Mouse (Mus musculus) T-helper 1 cell (primary cell): ENCODE measurements around the gene Trim47.
"Not testable (repeated sequence)": the region's sequence is repeated elsewhere in the genome, so short reads cannot be mapped to it uniquely, and the experiment has no call there.

Source experiments
- in situ Hi-C: fragments of 300-600 bp; cut with MboI, MseI; formaldehyde crosslinking; loops from one replicate; pipeline ENCODE4 v1.15.1; 2025; ENCODE audit warnings: high pct_unique_total_duplicates

Trim47 gene

DNA sequence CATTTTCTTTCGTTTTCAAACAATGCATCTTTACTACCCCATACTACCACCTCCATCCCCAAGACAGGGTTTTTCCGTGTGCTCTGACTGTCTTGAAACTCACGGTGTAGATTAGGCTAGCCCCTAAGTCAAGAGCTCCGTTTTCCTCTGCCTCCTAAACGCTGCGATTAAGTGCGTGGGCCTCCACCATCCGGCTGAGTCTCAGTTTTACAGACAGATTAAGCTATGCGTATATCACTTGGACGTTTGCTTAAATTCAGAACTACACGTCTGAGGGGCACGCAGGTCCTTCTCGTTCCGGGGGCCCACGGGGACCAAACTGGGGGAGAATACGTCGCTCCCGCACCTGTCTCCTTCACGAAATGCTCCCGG lies 11.1 kb upstream of the Trim47 start:
- in situ Hi-C loops = loop anchor here (10.0 kb wide), 1 partner anchor 53 kb away; the partner anchor contains the start of gene Wbp2

DNA sequence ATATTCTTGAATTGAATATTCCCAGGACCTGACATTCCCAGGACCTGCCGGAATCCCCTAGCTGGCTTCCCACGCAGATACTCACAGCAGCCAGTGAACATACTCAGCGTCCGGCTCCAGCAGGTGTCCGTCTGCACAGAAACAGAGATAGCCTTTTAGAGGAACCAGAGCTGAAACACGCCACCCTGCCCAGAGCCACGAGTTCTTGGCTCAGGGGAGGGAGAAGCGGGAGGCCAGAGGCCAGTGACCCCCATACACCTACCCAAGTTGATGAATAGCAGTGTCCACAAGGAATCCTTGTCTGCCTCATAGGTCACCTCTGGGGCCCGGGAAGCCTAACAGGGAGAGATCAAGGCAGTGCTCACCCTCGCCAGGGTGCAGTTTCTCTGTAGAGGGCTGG lies 7.2 kb upstream of the Trim47 start:
- in situ Hi-C loops = loop anchor here (5.0 to 10.0 kb wide), 2 partner anchors 49 to 102 kb away; partner anchors contain the start of genes Unk and Wbp2

DNA sequence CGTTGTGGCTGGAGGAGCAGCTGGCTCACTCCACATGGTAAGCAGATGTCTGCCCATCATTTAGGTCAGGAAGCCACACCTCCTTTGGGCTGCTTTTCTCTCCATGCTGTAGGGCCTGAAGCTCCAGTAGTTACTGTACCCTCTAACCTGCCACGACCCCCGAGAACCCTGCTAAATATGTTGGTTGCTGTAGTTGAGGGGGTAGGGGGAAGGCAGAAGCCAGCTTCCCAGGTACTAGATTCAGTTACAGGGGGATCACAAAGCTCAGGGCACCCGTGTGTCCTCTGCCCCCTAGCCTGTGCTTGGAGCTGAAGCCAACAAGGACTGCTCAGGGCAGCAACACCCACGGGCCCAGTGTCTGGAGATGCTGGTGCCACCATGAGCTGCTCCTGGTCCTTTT lies 6.5 kb upstream of the Trim47 start:
- in situ Hi-C loops = loop anchor here (5.0 to 10.0 kb wide), 2 partner anchors 49 to 101 kb away; partner anchors contain the start of genes Unk and Wbp2

DNA sequence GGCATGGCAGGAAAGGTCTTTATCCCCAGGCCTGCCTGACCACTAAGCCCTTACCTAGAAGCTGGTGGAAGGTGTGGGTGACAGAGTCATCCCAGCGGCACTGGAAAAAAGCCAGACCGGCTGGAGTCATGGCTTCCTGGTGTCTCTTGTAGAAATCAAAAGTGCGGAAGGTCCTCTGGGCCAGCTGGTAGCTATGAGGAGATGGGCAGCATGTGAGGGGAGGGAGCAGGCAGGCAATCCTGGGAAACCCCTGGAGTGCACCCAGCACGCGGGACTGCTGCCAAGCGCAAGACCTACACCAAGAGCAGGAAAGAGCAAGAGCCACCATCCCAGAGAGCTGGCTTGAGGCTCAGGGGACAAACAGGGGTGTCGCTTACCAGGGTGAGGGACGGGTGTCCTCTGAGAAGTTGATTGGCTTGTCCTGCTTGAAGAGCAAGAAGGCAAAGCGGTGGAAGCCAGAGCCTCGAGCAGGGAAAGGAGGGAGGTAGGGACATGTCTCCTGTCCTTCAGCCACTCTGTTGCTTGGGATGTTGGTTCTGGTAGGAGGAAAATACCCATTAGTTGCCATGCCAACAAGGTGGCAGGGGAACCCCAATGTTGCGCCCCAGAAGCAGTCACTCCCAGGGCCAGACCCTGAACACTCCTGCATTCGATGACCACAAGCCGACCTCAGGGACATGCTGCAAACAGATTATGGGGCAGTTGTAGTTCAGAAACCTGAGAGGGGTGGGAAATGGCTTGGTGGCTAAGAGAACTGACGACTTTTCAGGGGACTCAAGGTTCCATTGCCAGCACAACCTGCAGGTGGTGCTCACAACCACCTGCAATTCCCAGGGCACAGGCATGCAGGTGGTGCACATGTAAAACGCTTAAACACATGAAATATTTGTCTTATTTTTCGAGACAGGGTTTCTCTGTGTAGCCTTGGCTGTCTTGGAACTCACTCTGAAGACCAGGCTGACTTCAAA lies 5.6 kb upstream of the Trim47 start:
- in situ Hi-C loops = loop anchor here (5.0 to 10.0 kb wide), 2 partner anchors 48 to 100 kb away; partner anchors contain the start of genes Unk and Wbp2

DNA sequence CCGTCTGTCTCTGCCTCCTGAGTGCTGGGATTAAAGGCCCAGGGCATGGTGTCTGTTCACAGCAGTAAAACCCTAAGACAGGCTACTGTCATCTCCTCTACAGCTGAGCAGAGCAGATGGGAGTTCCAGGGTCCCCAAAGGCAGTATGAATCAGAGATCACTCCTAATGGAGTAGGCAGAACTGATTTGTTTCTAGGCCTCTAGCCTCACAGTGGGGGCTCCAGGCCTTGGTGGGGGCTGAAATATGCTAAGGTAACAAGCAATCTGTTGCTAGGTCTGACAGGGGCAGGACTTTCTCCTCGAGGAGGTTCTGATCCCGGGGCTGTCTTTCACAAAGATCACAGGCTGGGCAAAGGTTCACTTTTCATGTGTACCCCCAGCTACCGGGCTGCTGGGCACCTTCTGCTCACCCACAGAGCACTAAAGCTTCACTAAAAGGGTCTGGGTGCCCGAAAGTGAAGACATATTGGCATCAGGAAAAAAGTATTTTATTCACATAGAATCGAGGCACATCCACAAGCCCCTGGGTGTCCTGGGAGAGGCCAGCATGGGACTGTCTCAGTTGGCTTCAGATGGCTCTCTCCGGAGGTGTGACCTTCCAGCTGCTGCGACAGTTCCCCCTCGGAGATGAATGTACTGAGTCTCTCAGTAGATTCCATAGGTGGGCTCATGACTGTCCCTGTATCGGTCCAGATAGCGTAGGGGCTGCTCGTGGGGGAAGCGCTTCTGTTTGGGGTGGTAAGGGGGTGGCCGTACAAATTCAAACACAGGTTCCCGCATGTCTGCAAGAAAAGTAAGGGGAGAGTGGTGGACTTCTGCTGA lies 4.5 kb upstream of the Trim47 start:
- in situ Hi-C loops = loop anchor here (5.0 to 10.0 kb wide), 2 partner anchors 47 to 99 kb away; partner anchors contain the start of genes Unk and Wbp2

DNA sequence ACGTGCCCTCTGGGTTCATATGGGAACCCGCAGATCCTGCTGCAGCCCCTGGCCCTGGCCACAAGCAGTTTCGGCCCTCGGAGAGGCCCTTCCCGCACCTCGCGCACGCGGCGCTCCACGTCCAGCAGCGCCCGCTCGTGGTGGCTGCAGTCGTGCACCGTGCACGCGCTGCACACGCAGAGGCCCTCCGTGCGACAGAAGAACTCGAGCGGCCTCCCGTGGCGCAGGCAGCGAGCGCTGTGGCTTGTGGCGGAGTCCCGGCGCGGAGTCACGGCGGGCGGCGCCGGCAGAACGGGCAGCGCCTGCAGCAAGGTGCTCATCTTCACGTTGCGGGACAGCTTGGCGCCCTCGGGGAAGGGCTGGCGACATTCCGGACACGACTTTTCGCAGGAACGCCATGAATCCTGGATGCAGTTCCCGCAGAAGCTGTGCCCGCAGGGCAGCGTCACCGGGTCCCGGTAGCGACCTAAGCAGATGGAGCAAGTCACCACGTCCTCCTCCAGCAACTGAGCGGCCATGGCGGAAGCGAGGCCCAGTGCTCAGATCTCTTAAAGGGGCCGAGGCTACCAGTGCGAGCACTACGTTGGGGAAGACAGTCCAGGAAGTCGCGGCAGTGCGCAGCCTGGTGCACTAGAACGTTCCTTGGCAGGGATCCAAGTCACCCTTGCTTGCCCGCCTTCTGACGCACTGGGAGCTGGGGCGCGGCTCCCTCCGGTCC lies 3.6 kb upstream of the Trim47 start, which contains the start of gene Trim65:
TSS of gene Trim65 (minus strand) at position 641 of the 718 bp plus-strand sequence.
- in situ Hi-C loops = loop anchor here (5.0 to 10.0 kb wide), 2 partner anchors 46 to 98 kb away; partner anchors contain the start of genes Unk and Wbp2

DNA sequence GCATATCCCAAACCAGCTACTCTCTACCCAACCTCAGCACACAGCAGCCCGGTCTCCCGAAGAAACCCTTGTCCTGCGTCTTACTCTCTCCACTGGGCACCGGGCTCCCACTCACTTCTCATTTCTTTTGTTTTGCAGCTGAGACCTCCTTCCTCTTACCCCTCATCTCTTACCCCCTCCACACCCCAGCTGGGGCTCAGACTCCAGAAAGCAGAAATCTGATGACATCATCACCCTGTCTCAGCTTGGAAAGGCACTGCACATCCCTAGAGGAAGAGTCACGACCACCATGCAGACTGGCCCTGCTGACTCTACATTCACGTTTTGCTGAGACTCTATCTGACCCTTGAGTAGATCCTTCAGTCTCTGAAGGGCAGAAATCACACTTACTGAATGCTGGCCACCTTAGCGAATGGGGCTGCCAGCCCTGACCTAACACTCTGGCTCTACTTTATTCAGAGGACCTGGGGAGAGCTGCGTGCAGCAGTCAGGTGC lies 3.0 kb upstream of the Trim47 start:
- in situ Hi-C loops = loop anchor here (5.0 to 10.0 kb wide), 2 partner anchors 45 to 98 kb away; partner anchors contain the start of genes Unk and Wbp2

DNA sequence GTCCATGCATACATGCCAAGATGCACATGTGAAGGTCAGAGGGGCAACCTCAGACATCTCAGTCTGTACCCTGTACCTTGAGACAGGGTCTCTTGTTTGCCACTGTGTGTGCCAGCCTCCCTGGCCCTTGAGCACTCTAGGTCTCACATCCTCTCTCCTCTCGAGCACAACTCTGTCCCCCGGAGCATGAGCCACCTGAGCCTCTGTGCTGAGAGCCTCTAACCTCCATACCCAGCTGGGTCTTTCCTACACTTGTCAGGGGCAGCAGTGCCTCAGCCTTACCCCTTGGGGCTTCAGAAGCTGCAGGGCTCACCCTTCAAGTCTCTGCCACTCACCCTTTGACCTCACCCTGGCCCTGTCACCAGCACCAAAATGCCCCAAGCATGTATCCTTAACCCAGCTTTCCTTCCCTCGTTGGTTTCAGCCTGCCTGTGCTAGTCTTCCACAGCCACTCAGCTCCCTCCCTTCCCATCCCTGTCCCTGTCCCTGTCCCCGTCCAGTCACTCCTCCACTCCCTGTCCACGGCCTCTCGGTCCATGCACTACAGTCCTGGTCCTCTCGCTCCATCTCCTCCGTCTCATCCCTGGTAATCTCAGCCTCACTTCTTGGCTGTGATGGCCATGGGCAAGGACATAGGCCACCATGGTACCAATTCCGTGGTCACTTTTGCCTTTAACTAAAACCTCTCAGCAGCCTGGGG lies 2.2 kb upstream of the Trim47 start:
- in situ Hi-C loops = no loop called here

DNA sequence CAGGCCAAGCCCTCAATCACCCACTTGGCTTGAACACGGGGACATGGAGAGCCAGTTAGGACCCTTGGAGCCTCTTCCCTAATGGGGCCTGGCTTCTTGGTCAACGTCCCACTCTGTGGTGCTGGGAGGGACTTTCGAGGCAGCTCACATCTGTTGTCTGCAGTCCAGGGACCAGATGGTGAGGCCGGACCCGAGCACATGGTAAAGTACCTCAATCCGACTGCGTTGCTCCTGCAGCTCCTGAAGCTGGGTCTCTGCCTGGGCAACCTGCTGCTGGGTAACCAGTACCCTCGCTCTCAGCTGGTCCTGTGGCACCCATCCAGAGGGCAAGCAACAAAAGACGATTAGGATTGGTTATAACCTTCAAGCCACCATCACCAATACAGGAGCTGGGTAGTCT lies 976 bp upstream of the Trim47 start:
- in situ Hi-C loops = no loop called here

DNA sequence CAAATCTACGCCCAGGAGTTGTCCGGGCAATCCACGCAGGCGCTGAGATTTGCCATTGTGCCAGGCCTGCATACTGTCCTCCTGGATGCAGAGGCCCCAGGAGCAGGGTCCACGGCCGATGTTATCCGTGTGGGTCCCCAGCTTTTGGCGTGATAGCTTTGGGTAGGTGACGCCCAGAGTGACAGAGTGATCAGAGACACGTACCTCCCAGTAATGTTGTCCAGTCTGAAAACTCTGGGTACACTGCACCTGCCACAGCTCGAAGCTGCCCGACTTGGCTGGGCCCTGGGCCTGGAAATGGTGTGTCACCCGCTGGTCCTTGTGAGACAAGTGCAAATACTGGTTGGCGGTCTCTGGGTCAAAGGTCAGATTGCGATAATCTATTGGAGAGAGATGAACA lies 749 bp downstream of the Trim47 start:
- in situ Hi-C loops = no loop called here

DNA sequence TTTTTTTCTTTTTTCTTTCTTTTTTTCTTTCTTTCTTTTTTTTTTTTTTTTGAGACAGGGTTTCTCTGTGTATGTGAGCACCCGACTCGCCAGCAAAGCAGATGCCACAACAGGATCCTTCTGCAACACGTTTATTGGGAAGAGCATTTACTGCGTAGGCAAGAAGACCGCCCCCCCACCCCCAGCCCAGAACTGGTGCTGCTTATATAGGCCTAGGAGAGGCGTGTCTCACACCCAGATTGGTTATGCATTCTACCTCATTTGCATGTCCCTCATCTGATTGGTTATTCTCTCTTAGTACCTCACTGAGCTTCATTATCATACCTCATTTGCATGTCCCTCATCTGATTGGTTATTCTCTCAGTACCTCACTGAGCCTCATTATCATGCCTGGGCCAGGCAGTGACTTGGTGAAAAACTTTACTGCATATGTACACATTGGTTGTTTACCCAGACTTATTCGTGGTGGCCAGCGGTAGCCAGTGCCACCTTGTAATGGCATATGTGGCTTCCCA lies 5.2 kb downstream of the Trim47 start:
- in situ Hi-C loops = not testable (repeated sequence)

DNA sequence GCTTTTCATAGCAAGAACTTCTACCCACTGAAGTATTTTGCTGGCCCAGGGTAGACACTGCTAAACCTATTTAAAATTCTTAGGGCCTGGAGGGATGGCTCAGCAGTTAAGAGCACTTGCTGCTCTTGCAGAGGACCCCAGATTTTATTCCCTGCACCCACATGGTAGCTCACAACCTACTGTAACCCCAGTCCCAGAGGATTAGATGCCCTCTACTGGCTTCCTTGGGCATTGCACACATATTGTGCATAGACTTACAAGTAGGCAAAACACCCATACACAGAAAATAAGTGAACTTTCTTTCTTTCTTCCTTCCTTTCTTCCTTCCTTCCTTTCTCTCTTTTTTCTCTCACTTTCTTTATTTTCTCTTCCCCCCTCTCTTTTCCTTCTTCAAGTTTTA lies 9.2 kb downstream of the Trim47 start:
- in situ Hi-C loops = no loop called here

DNA sequence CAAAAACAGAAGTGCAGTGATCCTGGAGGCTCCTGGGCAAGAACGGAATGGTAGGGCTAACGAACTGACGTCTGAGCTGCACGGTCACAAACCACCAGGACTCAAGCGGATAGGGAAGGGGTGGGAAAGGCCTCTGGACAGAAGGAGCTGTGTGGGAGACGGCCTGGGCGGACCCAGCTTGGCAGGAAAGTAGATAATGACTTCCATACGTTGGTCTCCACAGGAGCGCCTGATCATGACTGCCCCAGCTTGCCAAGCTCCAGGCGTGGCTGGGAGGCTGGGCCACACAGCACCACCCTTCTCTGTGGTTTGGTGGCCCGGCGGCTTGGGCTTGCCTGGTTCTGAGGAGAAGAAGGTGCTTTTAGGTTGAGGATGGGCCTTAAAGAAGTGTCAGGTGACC lies 9.8 kb downstream of the Trim47 start:
- in situ Hi-C loops = no loop called here

DNA sequence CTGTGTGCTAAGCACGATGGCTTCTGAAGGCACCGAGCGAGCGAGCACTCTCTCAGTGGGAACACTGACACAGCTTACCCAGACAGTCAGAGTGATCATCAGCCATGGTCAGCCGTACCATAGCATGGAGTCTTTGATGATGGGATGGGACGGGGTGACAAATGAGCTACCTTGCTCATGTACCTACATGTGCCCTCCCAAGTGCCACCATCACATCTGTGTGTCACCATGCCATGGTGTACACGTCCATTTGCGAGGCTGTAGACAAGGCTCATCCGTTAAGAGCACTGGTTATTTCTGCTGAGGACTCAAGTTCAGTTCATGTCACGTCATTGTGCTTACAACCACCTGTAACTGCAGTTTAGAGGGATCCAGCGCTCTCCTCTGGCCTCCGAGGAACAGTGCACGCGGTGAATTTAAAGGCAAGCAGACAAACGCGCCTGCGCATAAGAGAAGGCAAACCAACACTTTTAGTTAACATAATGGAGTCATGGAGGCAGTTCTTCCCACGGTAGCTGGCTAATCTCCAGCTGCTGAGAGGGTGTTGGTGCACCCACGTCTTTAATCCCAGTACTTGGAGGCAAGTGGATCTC lies 15.3 kb downstream of the Trim47 start:
- in situ Hi-C loops = no loop called here

DNA sequence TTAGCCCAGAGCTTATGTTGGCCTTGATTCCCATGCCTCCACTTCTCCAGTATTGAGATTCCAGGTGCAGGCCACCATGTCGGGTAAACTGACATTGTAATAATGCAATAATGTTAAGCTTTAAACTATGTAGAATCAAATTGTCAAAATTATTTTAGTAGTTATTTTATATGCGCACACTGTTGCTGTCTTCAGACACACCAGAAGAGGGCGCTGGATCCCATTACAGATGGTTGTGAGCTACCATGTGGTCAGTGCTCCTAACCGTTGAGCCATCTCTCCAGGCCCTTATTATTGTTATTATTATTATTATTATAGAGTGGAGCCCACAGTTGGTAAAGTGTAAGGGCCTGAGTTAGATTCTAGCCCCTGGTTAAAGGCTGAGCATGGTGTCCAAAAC lies 15.9 kb downstream of the Trim47 start:
- in situ Hi-C loops = no loop called here

DNA sequence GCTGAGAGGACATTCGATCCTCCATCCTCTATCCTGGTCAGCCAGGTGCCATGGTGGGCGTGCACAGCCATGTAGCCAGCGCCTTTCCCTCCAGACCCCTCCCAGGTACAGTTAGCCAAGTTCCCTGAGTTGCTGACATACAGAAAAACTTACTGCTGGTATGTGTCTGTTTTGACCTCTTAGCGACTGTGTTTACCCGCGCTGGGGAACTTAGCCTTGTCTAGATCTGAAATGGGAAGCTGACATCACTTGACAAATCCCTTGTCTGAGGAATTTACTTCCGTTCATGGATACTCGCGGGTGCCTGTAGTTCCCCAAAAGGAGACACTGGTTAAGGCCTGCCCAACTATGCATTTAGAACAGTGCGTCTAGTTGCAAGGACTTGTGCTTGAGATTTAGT lies 16.5 kb downstream of the Trim47 start:
- in situ Hi-C loops = no loop called here

DNA sequence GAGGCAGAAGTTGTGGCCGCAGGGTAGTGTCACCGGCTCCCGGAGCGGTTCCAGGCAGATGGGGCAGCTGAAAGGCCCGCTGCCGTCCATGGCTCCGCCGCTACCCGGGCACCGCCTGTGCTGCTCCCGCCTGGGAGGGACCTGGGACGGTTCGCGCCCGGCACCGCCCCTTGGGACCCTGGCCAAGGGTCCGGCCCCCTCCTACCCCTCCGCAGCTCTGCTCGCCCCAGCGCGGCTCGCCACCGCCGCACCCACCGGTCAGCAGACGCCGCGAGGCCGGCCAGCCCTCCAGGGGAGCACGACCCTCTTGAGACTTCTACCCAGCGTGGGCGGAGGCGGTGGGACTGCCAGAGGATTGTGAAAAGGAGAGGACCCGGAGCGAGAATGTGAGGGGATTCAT lies 16.9 kb downstream of the Trim47 start:
- in situ Hi-C loops = no loop called here

DNA sequence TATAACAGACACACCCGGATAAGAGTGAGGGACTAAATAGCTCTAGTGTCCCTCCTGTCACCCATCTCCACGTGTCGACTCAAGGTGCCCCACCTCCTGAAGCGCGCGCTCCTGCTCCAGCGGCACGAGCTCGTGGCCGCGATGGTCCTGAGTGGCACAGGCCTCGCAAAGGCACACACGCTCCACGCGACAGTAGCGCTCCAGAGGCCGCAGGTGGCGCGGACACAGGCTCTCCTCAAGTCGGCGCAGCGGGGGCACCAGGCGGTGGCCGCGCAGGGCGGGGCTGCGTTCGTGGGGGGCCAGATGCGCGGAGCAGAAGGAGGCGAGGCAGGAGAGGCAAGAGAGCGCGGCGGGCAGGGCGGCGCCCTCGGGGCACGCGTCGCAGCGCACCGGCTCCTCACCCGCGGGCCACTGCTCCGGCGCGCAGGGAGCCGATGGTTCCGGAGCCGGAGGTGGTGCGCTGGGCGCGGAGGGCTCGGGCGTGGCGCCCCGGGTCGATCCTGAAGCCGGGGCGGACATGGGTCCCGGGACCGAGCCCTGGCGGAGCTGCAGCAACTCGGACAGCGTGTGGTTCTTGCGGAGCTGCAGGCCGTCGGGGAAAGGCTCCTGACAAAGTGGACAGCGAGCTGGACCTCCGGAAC lies 17.4 kb downstream of the Trim47 start:
- in situ Hi-C loops = no loop called here

DNA sequence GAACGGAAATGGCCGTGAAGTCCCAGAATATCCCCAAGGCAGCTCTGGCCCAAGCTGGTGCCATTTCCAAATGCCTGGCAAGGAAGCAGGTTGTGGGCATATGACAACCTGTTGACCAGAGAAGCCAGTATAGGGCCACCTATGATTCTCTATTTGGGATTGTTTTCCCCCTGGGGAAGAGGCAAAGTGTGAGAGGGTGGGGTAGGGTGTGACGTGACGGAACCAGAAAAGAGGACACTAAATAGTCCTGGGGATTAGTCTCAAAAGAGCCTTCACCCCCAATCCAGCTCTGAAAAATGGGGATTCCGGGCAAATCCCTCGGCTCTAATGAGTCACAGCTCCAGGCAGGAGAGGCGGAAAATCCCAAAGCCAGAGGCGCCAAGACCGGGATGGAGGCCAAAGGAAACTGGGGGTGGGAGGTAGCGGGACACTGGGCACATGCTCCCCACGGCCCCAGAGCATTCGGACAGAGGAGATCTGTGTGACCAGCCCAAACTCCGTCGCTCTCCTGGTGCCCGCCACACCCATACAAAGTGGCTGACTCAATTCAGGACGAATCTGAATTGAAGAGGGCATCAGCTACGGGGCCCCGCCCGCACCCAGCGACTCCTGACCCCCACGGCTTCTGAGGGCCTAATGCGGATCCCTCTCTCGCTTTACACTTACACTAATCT lies 18.4 kb downstream of the Trim47 start:
- in situ Hi-C loops = no loop called here
